Mouse (Mus musculus): ENCODE measurements around the gene Ptges. TPM values are rescaled to one million over a fixed set of nuclear protein-coding genes. Genes with fewer than 3 reads are reported as not detected.

Ptges gene
- total and polyA plus RNA-seq, 3 experiments, result not detected

DNA sequence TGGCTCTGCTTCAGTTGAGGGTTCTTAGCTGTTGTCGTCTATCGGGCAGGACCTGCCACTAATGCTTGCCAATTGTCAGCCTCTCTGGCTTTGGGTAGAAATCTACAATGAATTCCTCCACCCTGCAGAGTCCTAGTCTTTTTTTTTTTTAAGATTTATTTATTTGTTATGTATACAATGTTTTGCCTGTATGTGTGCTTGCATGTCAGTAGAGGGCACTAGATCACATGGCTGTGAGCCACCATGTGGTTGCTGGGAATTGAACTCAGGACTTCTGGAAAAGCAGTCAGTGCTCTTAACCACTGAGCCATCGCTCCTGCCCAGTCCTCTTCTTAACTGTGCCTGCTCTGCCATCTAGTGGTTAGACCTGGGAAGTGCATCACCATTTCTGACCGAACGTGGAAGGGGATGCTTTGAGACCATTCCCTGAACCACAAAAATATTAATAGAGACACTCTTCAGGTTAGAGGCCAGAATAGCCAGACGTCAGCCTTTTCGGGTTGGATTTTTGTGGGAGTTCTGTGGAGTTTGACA, 4.3 kb upstream of the Ptges start (continued):
- TF ChIP-seq USF1 (IDR thresholded peaks at IDR 0.05; ENCODE audit: low read depth, low read length) (no peak), MYC (IDR thresholded peaks at IDR 0.05; ENCODE audit: low read depth, low read length) (peak; percentile 76; the same call in 1 of the 2 replicates), MYB (IDR thresholded peaks at IDR 0.05; ENCODE audit: low read depth, low read length) (no peak), ZC3H11A (IDR thresholded peaks at IDR 0.05; ENCODE audit: low read depth, low read length) (peak; percentile 39; the same call in 1 of the 2 replicates), NELFE (IDR thresholded peaks at IDR 0.05; ENCODE audit: low read depth, low read length) (no peak), TCF12 (IDR thresholded peaks at IDR 0.05; ENCODE audit: low read depth, low read length) (no peak), MAX (IDR thresholded peaks at IDR 0.05; ENCODE audit: low read length) (no peak)

- TF ChIP-seq KAT2A (conservative IDR thresholded peaks at IDR 0.05; ENCODE audit: low read depth, low read length), result no peak
- no peak for TF ChIP-seq GABPA (IDR thresholded peaks at IDR 0.05; ENCODE audit: low read depth, low read length)
- TF ChIP-seq ETS1 (IDR thresholded peaks at IDR 0.05; ENCODE audit: low read depth, low read length), result no peak
- no peak for TF ChIP-seq JUND (IDR thresholded peaks at IDR 0.05; ENCODE audit: low read depth, low read length)
- no peak for TF ChIP-seq SIN3A (IDR thresholded peaks at IDR 0.05; ENCODE audit: low read length)
- no peak for TF ChIP-seq ZKSCAN1 (IDR thresholded peaks at IDR 0.05; ENCODE audit: low read depth, low read length)
- no peak for TF ChIP-seq MXI1 (IDR thresholded peaks at IDR 0.05; ENCODE audit: low read depth, low read length)
- no peak for TF ChIP-seq CHD1 (IDR thresholded peaks at IDR 0.05; ENCODE audit: low read depth, low read length)
- no peaks in the 10 kb centered on the region; the same call in 1 of the 2 replicates for H3K79me2 ChIP-seq (ENCODE audit: control insufficient read depth, insufficient read depth, low read length, poor library complexity)
- no peak overlapping the region for H3K9ac ChIP-seq (ENCODE audit: control insufficient read depth, low read depth, low read length, poor library complexity, severe bottlenecking)
Measured at GRCm38 (mm10) chr2:30933032-30933431, 3.4 kb upstream of the Ptges start.

GRCm38 (mm10) chr2:30931922-30932321, 2.3 kb upstream of the Ptges start:
- Histone ChIP-seq H3K27me3 (ENCODE audit: control insufficient read depth in 1 of 2, insufficient read depth in 2 of 2, low read length in 2 of 2) (no peaks in the 10 kb centered on the region), H3K9ac (ENCODE audit: control insufficient read depth, low read depth, low read length, poor library complexity, severe bottlenecking) (no peak overlapping the region), H3K4me3 (ENCODE audit: control insufficient read depth in 1 of 2, insufficient read depth in 1 of 2, low read depth in 2 of 2, low read length in 2 of 2) (no peak overlapping the region), H3K36me3 (ENCODE audit: control insufficient read depth in 1 of 2, insufficient read depth in 2 of 2, low read length in 2 of 2) (no peaks in the 10 kb centered on the region), H3K9me3 (replicated peaks; ENCODE audit: insufficient read depth, low read length) (no peaks in the 10 kb centered on the region), H3K79me2 (ENCODE audit: control insufficient read depth, insufficient read depth, low read length, poor library complexity) (no peaks in the 10 kb centered on the region; the same call in 1 of the 2 replicates), H3K27ac (ENCODE audit: control insufficient read depth, low read depth, low read length) (no peak overlapping the region), H3K4me1 (ENCODE audit: control insufficient read depth in 1 of 2, insufficient read depth in 2 of 2, low read length in 2 of 2) (peaks cover 0 to 12% of the 10 kb centered on the region in 2 experiments; a peak in 3 of 4 replicates)
- peak; percentile 54 for DNase-seq (ENCODE audit: low read depth, low spot score)
- TF ChIP-seq ELF1 (IDR thresholded peaks at IDR 0.05; ENCODE audit: low read depth, low read length) (no peak), CHD1 (IDR thresholded peaks at IDR 0.05; ENCODE audit: low read depth, low read length) (no peak), MAZ (IDR thresholded peaks at IDR 0.05; ENCODE audit: low read depth, low read length) (no peak)

More at GRCm38 (mm10) chr2:30933032-30933431, 3.4 kb upstream of the Ptges start:
- no peak overlapping the region for H3K4me3 ChIP-seq (ENCODE audit: control insufficient read depth in 1 of 2, insufficient read depth in 1 of 2, low read depth in 2 of 2, low read length in 2 of 2)
- H3K27ac ChIP-seq (ENCODE audit: control insufficient read depth, low read depth, low read length), result no peak overlapping the region
- no peaks in the 10 kb centered on the region for H3K9me3 ChIP-seq (replicated peaks; ENCODE audit: insufficient read depth, low read length)
- peaks cover 0 to 8% of the 10 kb centered on the region in 2 experiments; a peak in 3 of 4 replicates for H3K4me1 ChIP-seq (ENCODE audit: control insufficient read depth in 1 of 2, insufficient read depth in 2 of 2, low read length in 2 of 2)
- H3K36me3 ChIP-seq (ENCODE audit: control insufficient read depth in 1 of 2, insufficient read depth in 2 of 2, low read length in 2 of 2), result no peaks in the 10 kb centered on the region
- no peak for DNase-seq (ENCODE audit: low read depth, low spot score)
- H3K27me3 ChIP-seq (ENCODE audit: control insufficient read depth in 1 of 2, insufficient read depth in 2 of 2, low read length in 2 of 2), result no peaks in the 10 kb centered on the region
